Mouse (Mus musculus) gonadal fat pad, adult 2 months (tissue): Measurements from ENCODE around the gene H2-Eb2. TPM values are rescaled to one million over a fixed set of nuclear protein-coding genes. Genes with fewer than 3 reads are reported as not detected.
"Not testable (repeated sequence)": the region's sequence is repeated elsewhere in the genome, so short reads cannot be mapped to it uniquely, and the experiment has no call there.

Experiments
- DNase-seq: peaks from one replicate; pipeline ENCODE4 v3.0.0-alpha.2; 2012; ENCODE audit warnings: low read depth
- polyA plus RNA-seq: library from polyadenylated mRNA; depleted of rRNA; stranded (reverse); fragments of >200 nt; gene quantifications from 2 replicates; pipeline ENCODE4 v1.2.3, GENCODE M21; 2012

H2-Eb2 gene
- polyA plus RNA-seq, 1 experiment, result 0.05 TPM

DNA sequence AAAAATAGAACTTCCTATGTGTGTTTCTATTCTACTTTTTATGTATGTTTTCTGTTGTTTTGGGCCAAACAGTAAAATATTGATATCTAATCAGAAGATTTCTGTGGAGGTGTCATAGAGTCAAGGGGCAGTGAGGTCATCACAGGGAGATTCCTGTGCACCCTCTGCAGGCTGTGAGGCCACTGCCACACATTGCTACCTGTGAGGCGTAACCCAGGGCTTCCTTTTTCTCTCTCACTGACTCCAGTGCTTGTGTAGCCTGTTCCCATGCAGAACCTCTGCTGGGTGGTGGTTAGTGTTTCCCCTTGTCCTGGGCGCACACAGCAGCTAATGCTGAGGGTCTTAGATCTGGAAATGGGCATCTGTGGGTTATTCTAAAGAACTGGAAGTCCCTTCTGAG, 19.1 kb upstream of the H2-Eb2 start:
- DNase-seq, result no peak

DNA sequence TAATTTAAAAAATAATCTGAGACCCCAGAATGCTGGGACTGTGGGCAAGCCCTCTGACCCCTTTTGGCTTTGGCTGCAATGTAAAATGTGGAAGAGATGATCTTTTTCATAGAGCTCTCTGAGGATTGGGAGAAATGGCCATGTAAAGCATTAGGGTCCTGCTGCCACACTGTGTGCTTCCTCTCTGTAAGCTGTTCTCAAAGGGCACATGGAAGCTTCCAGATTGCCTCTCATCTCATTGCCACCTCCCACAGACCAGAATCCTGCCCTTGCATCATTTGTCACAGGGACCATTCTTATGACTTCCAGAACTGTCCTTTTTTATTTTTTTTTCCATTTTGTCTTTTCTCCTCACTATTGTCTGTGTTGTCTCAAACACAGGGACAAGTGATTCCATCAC, 18.2 kb upstream of the H2-Eb2 start:
- no peak for DNase-seq

GRCm38 (mm10) chr17:34308161-34308560, 17.3 kb upstream of the H2-Eb2 start:
- no peak for DNase-seq

GRCm38 (mm10) chr17:34309225-34309624, 16.2 kb upstream of the H2-Eb2 start:
- DNase-seq, result no peak

- DNase-seq, result no peak
Measured at GRCm38 (mm10) chr17:34309683-34310385, 15.6 kb upstream of the H2-Eb2 start.

GRCm38 (mm10) chr17:34310526-34310925, 14.9 kb upstream of the H2-Eb2 start:
- not testable (repeated sequence) for DNase-seq

- DNase-seq, result no peak
Measured at GRCm38 (mm10) chr17:34312185-34312584, 13.3 kb upstream of the H2-Eb2 start.

- no peak for DNase-seq
Measured at GRCm38 (mm10) chr17:34313393-34313792, 12.1 kb upstream of the H2-Eb2 start.

- DNase-seq, result no peak
Measured at GRCm38 (mm10) chr17:34314286-34314685, 11.2 kb upstream of the H2-Eb2 start.

- no peak for DNase-seq
Measured at GRCm38 (mm10) chr17:34315512-34315911, 10.0 kb upstream of the H2-Eb2 start.

- no peak for DNase-seq
Measured at GRCm38 (mm10) chr17:34316697-34317096, 8.8 kb upstream of the H2-Eb2 start.

DNA sequence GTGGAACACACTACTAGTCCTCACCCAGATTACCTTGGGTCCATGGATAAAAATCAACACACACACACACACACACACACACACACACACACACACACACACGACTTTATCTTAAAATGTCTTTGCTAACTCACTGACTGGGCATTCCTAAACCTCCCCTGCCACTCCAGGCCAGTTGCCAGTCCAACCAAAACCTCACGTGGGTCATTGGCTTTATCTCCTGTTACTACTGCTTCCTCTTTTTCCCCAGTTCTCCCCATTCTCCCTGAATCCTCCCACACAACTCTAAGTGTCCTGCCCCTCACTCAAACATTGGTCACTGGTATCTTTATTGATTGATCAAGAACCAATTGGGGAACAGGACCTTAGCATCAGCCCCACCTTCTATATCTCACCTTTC, 8.2 kb upstream of the H2-Eb2 start:
- no peak for DNase-seq

DNA sequence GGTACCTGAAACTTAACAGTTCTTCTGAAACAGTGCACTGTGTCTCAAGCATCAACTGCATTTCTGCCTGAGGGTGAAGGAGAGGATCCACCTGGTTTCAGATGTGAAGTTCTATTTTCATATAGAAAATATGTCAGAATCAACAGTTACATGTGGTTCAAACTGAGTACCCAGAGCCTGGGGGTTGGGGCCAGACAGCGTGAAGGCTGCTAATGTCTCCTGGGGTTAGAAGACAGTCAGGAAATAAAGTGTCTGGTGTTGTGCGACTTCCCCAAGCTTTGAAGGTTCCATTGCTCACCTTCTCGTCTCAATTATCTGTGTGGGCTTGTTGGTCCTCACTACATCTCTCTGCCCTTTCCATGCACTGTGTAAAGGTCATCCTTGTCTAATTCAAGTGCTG, 908 bp downstream of the H2-Eb2 start:
- DNase-seq, result no peak

DNA sequence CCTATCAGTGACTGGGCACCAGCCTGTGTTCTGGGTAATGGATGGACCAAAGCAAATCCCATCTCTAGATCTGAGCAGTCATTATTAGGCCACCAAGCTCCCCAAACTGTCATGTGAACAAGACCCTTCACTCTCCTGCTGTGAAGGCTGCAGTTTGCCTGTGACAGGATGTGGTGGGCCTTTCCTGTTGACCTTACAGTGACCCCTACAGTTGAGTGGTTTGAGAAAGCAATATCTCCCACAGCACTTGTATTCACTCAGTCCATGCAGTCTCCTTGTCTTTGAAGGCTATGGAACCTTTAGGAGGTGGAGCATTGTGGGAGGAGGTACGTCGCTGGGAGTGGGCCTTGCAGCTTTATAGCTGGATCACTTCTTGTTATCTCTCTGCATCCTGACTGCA, 4.3 kb downstream of the H2-Eb2 start:
- no peak for DNase-seq

GRCm38 (mm10) chr17:34331200-34331599, 5.7 kb downstream of the H2-Eb2 start:
- no peak for DNase-seq

GRCm38 (mm10) chr17:34340619-34341402, 15.3 kb downstream of the H2-Eb2 start:
- DNase-seq, result no peak

- DNase-seq, result no peak
Measured at GRCm38 (mm10) chr17:34344882-34345281, 19.4 kb downstream of the H2-Eb2 start.

DNA sequence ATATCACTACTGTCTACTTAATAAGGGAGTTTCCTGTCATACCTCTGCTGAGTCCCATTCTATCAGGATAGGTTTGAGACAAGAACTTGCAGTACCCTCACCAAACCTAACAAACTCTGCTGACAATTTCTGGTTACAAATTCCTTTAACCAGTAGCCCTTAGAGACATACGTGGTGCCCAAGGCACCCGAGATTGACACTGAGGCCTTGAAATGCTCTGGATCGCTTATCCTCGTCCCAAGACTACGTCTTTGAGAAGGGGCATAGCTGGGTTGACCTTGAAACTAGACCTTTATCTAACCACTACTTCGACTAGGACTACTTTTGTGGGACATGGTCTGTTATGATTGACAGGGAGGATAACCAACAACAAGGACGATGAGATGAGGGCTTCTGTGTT, 20.0 kb downstream of the H2-Eb2 start:
- no peak for DNase-seq

GRCm38 (mm10) chr17:34346041-34346440, 20.6 kb downstream of the H2-Eb2 start:
- DNase-seq, result no peak

GRCm38 (mm10) chr17:34347606-34348308, 22.3 kb downstream of the H2-Eb2 start:
- DNase-seq, result no peak

- DNase-seq, result no peak
Measured at GRCm38 (mm10) chr17:34349429-34349828, 24.0 kb downstream of the H2-Eb2 start.

- no peak for DNase-seq
Measured at GRCm38 (mm10) chr17:34354539-34354938, 29.1 kb downstream of the H2-Eb2 start, which contains the start of gene Btnl2. Btnl2 (plus strand) TSS chr17:34354822.

GRCm38 (mm10) chr17:34354940-34355339, 29.5 kb downstream of the H2-Eb2 start:
- DNase-seq, result no peak
